Mouse (Mus musculus) lung, adult 2 months (tissue): ENCODE data around the gene D430042O09Rik. TPM values are rescaled to one million over a fixed set of nuclear protein-coding genes. Genes with fewer than 3 reads are reported as not detected.

ENCODE experiments used
- DNase-seq: peaks from one replicate; pipeline ENCODE4 v3.0.0; 2022
- H3K4me1 ChIP-seq: fragments of 200-500 bp; 2 replicates; pipeline ENCODE4 v1.6.1; 2011; ENCODE audit warnings: low read length; ENCODE audit not compliant: control insufficient read depth, insufficient read depth
- H3K4me3 ChIP-seq: fragments of 200-500 bp; replicated peaks from 2 replicates; pipeline ENCODE3; 2011; ENCODE audit warnings: low read depth, mild to moderate bottlenecking, control low read depth, low read length; ENCODE audit errors: extremely low read depth
- CTCF ChIP-seq: fragments of 200-500 bp; IDR thresholded peaks from 2 replicates; pipeline ENCODE4 v1.5.1; 2011; ENCODE audit warnings: mild to moderate bottlenecking, low read length, control low read depth; ENCODE audit not compliant: insufficient read depth
- POLR2A ChIP-seq: fragments of 200-500 bp; IDR thresholded peaks from 2 replicates; pipeline ENCODE4 v1.6.1; 2011; ENCODE audit warnings: low read depth, mild to moderate bottlenecking, control low read depth, low read length, borderline replicate concordance; ENCODE audit errors: extremely low read depth
- WGBS: fragments of 180-500 bp; shearing (Covaris S2); methylation state at CpG from one replicate; pipeline ENCODE4 v1.1.7; 2018; 5-methylcytosine and 5-hydroxymethylcytosine counted together
- polyA plus RNA-seq: library from polyadenylated mRNA; depleted of rRNA; stranded (reverse); fragments of >200 nt; gene quantifications from 2 replicates; pipeline ENCODE4 v1.2.3, GENCODE M21; 2012

Gene D430042O09Rik
- polyA plus RNA-seq, 1 experiment, result 18.4 TPM

GRCm38 (mm10) chr7:125806571-125806970, 98.9 kb downstream of the D430042O09Rik start:
- DNase-seq, result no peak
- WGBS, result 83% methylated on average over 1 of the region's 1 CpGs
- no peak overlapping the region for H3K4me3 ChIP-seq
- no peaks in the 10 kb centered on the region for H3K4me1 ChIP-seq
- TF ChIP-seq POLR2A (no peak), CTCF (no peak)

GRCm38 (mm10) chr7:125808210-125808609, 100.5 kb downstream of the D430042O09Rik start:
- H3K4me3 ChIP-seq, result no peak overlapping the region
- H3K4me1 ChIP-seq, result no peaks in the 10 kb centered on the region
- no peak for TF ChIP-seq POLR2A
- no peak for TF ChIP-seq CTCF
- DNase-seq, result no peak
- 40% methylated on average over 3 of the region's 3 CpGs for WGBS

GRCm38 (mm10) chr7:125812721-125813120, 105.0 kb downstream of the D430042O09Rik start:
- no peaks in the 10 kb centered on the region for H3K4me1 ChIP-seq
- no peak for TF ChIP-seq POLR2A
- TF ChIP-seq CTCF, result no peak
- H3K4me3 ChIP-seq, result no peak overlapping the region
- WGBS, result 95% methylated on average over 8 of the region's 8 CpGs
- DNase-seq, result no peak

GRCm38 (mm10) chr7:125815733-125816132, 108.0 kb downstream of the D430042O09Rik start:
- no peak for DNase-seq
- WGBS, result 89% methylated on average over 3 of the region's 3 CpGs
- Histone ChIP-seq H3K4me1 (no peaks in the 10 kb centered on the region), H3K4me3 (no peak overlapping the region)
- TF ChIP-seq CTCF (no peak), POLR2A (no peak)

- Histone ChIP-seq H3K4me1 (no peaks in the 10 kb centered on the region), H3K4me3 (no peak overlapping the region)
- no peak for DNase-seq
- 90% methylated on average over 9 of the region's 9 CpGs for WGBS
- TF ChIP-seq CTCF, result no peak
- TF ChIP-seq POLR2A, result no peak
Measured at GRCm38 (mm10) chr7:125818301-125818712, 110.6 kb downstream of the D430042O09Rik start.

GRCm38 (mm10) chr7:125820233-125820632, 112.5 kb downstream of the D430042O09Rik start:
- TF ChIP-seq CTCF (no peak), POLR2A (no peak)
- H3K4me1 ChIP-seq, result no peaks in the 10 kb centered on the region
- no peak overlapping the region for H3K4me3 ChIP-seq
- 51% methylated on average over 2 of the region's 2 CpGs for WGBS
- DNase-seq, result no peak

GRCm38 (mm10) chr7:125826425-125826824, 118.7 kb downstream of the D430042O09Rik start:
- no peak overlapping the region for H3K4me3 ChIP-seq
- H3K4me1 ChIP-seq, result peaks cover 3% of the 10 kb centered on the region; the same call in 1 of the 2 replicates
- no peak for TF ChIP-seq CTCF
- TF ChIP-seq POLR2A, result no peak
- no peak for DNase-seq
- 66% methylated on average over 2 of the region's 2 CpGs for WGBS

- no peak overlapping the region for H3K4me3 ChIP-seq
- WGBS, result 67% methylated on average over 3 of the region's 3 CpGs
- TF ChIP-seq POLR2A, result no peak
- TF ChIP-seq CTCF, result no peak
- peaks cover 3% of the 10 kb centered on the region; the same call in 1 of the 2 replicates for H3K4me1 ChIP-seq
- DNase-seq, result no peak
Measured at GRCm38 (mm10) chr7:125826887-125827286, 119.2 kb downstream of the D430042O09Rik start.

- 55% methylated on average over 9 of the region's 9 CpGs for WGBS
- Histone ChIP-seq H3K4me3 (no peak overlapping the region), H3K4me1 (peaks cover 3% of the 10 kb centered on the region; the same call in 1 of the 2 replicates)
- DNase-seq, result no peak
- no peak for TF ChIP-seq POLR2A
- no peak for TF ChIP-seq CTCF
Measured at GRCm38 (mm10) chr7:125827420-125827819, 119.7 kb downstream of the D430042O09Rik start.

- 89% methylated on average over 5 of the region's 5 CpGs for WGBS
- no peak for TF ChIP-seq CTCF
- no peak for TF ChIP-seq POLR2A
- no peak for DNase-seq
- H3K4me3 ChIP-seq, result no peak overlapping the region
- peaks cover 3% of the 10 kb centered on the region; the same call in 1 of the 2 replicates for H3K4me1 ChIP-seq
Measured at GRCm38 (mm10) chr7:125828561-125828960, 120.9 kb downstream of the D430042O09Rik start.

- peaks cover 3% of the 10 kb centered on the region; the same call in 1 of the 2 replicates for H3K4me1 ChIP-seq
- H3K4me3 ChIP-seq, result no peak overlapping the region
- no peak for DNase-seq
- TF ChIP-seq POLR2A (no peak), CTCF (no peak)
- 72% methylated on average over 3 of the region's 3 CpGs for WGBS
Measured at GRCm38 (mm10) chr7:125829121-125829666, 121.5 kb downstream of the D430042O09Rik start.
